Mouse (Mus musculus) stomach, embryonic 15.5 days (tissue): ENCODE data around the gene Fam207a. TPM values are rescaled to one million over a fixed set of nuclear protein-coding genes. Genes with fewer than 3 reads are reported as not detected.
A peak's percentile ranks its signal among the peaks of the same experiment; 100 is the strongest.

ENCODE experiments used
- ATAC-seq: fragments of 200-750 bp; cut with Nextera tagmentation; 2 replicates; pipeline ENCODE4 v1.8.0; 2017; ENCODE audit warnings: low read depth, moderate number of reproducible peaks, moderate TSS enrichment; ENCODE audit not compliant: insufficient read depth, low FRiP score
- H3K27ac ChIP-seq: fragments of 300-500 bp; sonication (generic); 2 replicates; pipeline ENCODE4 v1.5.1; 2015; ENCODE audit warnings: mild to moderate bottlenecking, inconsistent platforms
- H3K27me3 ChIP-seq: fragments of 300-500 bp; sonication (generic); replicated peaks from 2 replicates; pipeline ENCODE4 v1.6.1; 2015; ENCODE audit warnings: inconsistent platforms
- H3K36me3 ChIP-seq: fragments of 300-500 bp; sonication (generic); 2 replicates; pipeline ENCODE4 v1.6.1; 2015; ENCODE audit warnings: inconsistent platforms
- H3K4me1 ChIP-seq: fragments of 300-500 bp; sonication (generic); 2 replicates; pipeline ENCODE4 v1.6.1; 2015; ENCODE audit warnings: inconsistent platforms
- H3K4me2 ChIP-seq: fragments of 300-500 bp; sonication (generic); 2 replicates; pipeline ENCODE4 v1.6.1; 2015; ENCODE audit warnings: mild to moderate bottlenecking, inconsistent platforms
- H3K4me3 ChIP-seq: fragments of 300-500 bp; sonication (generic); replicated peaks from 2 replicates; pipeline ENCODE4 v1.5.1; 2015; ENCODE audit warnings: inconsistent platforms
- H3K9ac ChIP-seq: fragments of 300-500 bp; sonication (generic); 2 replicates; pipeline ENCODE4 v1.6.1; 2015; ENCODE audit warnings: inconsistent platforms
- H3K9me3 ChIP-seq: fragments of 300-500 bp; sonication (generic); 2 replicates; pipeline ENCODE4 v1.6.1; 2016; ENCODE audit warnings: inconsistent platforms
- WGBS: fragments of 180-500 bp; shearing (Covaris S2); methylation state at CpG from one replicate; pipeline ENCODE4 v1.1.7; 2015; 5-methylcytosine and 5-hydroxymethylcytosine counted together
- polyA plus RNA-seq: library from polyadenylated mRNA; unstranded; fragments of >200 nt; fragmentation: Nextera tagmentation; extraction: Ambion mirVana; gene quantifications from 2 replicates; pipeline ENCODE4 v1.2.1, GENCODE M21; 2015

Gene Fam207a
- polyA plus RNA-seq, 1 experiment from 2014 or later = 36.1 TPM

GRCm38 (mm10) chr10:77544916-77545315 lies 29.3 kb upstream of the Fam207a start:
- no peak overlapping the region for H3K9ac ChIP-seq
- H3K4me3 ChIP-seq = no peak overlapping the region
- H3K27ac ChIP-seq = no peak overlapping the region
- 79% methylated on average over 5 of the region's 5 CpGs for WGBS
- no peaks in the 10 kb centered on the region for H3K4me1 ChIP-seq
- no peaks in the 10 kb centered on the region for H3K27me3 ChIP-seq
- no peaks in the 10 kb centered on the region for H3K36me3 ChIP-seq
- H3K9me3 ChIP-seq = no peaks in the 10 kb centered on the region
- ATAC-seq = no peak
- H3K4me2 ChIP-seq = no peak overlapping the region

DNA sequence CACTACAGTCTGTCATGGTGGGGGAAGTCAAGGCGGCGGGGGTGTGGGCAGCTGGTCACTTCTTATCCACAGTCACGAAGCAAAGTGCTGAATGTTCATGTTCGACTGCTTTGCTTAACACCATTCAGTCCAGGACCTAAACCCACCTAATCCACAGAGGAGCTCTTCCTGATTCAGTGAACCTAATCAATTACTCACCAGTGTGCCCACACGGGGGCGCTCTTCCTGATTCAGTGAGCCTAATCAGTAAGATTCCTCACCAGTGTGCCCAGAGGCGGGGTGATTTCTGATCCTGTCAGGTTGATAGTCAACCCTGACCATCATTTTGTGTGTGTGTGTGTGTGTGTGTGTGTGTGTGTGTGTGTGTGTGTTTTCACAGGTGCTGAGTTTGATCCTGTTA lies 27.6 kb upstream of the Fam207a start:
- Histone ChIP-seq H3K9me3 (no peaks in the 10 kb centered on the region), H3K36me3 (no peaks in the 10 kb centered on the region), H3K9ac (no peak overlapping the region), H3K4me3 (no peak overlapping the region), H3K4me1 (no peaks in the 10 kb centered on the region), H3K27ac (no peak overlapping the region), H3K27me3 (no peaks in the 10 kb centered on the region), H3K4me2 (no peak overlapping the region)
- WGBS = 42% methylated on average over 7 of the region's 7 CpGs
- ATAC-seq = no peak

GRCm38 (mm10) chr10:77541864-77542666 lies 26.5 kb upstream of the Fam207a start:
- Histone ChIP-seq H3K27ac (no peak overlapping the region), H3K9me3 (no peaks in the 10 kb centered on the region), H3K4me3 (no peak overlapping the region), H3K36me3 (no peaks in the 10 kb centered on the region), H3K27me3 (no peaks in the 10 kb centered on the region), H3K9ac (no peak overlapping the region), H3K4me1 (no peaks in the 10 kb centered on the region), H3K4me2 (no peak overlapping the region)
- ATAC-seq = no peak
- WGBS = 73% methylated on average over 10 of the region's 10 CpGs

- no peak overlapping the region for H3K4me2 ChIP-seq
- no peak overlapping the region for H3K27ac ChIP-seq
- 73% methylated on average over 4 of the region's 4 CpGs for WGBS
- H3K27me3 ChIP-seq = no peaks in the 10 kb centered on the region
- no peak for ATAC-seq
- no peaks in the 10 kb centered on the region for H3K36me3 ChIP-seq
- H3K4me1 ChIP-seq = no peaks in the 10 kb centered on the region
- no peaks in the 10 kb centered on the region for H3K9me3 ChIP-seq
- H3K9ac ChIP-seq = no peak overlapping the region
- no peak overlapping the region for H3K4me3 ChIP-seq
Measured at GRCm38 (mm10) chr10:77540576-77541102, 25.1 kb upstream of the Fam207a start.

DNA sequence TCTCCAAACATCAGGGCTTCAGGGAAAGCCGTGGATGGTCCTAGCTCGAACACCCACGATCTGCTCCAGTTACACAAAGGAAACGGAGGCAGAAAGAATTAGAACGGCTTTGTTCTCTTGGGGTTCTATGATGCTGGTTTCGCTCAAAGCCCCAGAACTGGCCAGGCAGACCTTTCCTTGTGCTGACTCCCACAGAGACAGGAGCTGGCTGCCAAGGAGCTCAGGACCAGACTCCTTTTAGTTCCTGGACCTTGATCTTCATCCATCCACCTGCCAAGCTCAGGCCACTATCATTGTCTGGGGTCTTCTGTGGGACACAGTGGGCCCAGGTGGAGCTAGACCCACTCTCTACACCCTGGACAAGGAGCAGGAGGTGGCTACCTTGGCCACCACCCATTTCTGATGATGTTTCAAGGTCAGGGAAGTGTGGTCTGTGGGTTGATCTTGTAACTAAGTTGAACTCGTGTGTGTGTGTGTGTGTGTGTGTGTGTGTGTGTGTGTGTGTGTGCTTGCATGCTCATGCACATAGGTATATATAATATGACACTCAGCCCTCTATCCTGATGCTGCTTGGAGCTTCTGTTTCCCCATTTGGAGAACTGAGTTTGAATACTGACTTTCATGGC lies 23.8 kb upstream of the Fam207a start:
- Histone ChIP-seq H3K4me1 (no peaks in the 10 kb centered on the region), H3K9ac (no peak overlapping the region), H3K27me3 (no peaks in the 10 kb centered on the region), H3K9me3 (no peaks in the 10 kb centered on the region), H3K36me3 (no peaks in the 10 kb centered on the region), H3K27ac (no peak overlapping the region), H3K4me3 (no peak overlapping the region), H3K4me2 (no peak overlapping the region)
- no peak for ATAC-seq
- 74% methylated on average over 7 of the region's 7 CpGs for WGBS

DNA sequence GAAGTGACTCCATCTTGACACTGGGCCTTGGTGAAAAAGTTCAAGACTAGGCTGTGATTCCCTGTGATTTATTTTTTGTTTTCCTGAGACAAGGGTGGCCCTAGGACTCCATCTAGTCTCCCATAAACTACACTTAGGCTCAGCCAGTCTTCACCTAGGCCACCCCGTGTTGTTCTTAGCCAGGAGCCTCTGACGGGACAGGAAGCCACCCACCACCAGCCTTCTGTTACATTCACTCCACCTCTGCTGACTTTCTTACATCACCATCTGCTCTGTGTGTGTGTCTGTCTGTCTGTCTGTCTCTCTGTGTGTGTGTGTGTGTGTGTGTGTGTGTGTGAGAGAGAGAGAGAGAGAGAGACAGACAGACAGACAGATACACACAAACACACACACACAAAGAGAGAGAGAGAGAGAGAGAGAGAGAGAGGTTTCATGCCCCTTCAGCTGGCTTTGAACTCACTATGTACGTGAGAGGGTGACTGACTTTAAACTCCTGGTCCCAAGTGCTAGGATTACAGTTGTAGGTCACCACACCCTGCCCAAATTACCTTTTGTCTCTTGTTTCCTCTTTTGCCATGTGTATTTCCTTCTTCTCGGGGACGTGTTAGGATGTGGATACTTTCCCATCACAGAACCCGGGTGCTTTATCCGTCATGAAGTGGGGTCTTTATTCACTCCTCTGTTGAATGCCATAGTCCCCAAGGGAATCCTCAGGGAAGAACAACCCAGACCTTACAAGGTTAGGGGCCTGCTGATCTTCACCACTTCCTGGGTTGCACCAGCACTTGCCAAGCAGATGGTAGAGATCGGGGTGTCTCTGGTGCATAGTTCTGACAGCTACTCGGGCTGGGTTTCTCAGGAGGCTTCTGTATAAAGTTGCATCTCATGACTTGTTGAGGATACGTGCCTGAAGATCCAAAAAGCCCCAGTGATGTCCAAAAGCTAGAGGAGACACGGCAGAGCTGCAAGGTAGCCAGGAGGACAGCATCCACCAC lies 21.9 kb upstream of the Fam207a start:
- Histone ChIP-seq H3K9ac (no peak overlapping the region), H3K9me3 (no peaks in the 10 kb centered on the region), H3K27ac (no peak overlapping the region), H3K4me2 (no peak overlapping the region), H3K4me1 (no peaks in the 10 kb centered on the region), H3K27me3 (no peaks in the 10 kb centered on the region), H3K4me3 (no peak overlapping the region), H3K36me3 (no peaks in the 10 kb centered on the region)
- no peak for ATAC-seq
- WGBS = 77% methylated on average over 11 of the region's 11 CpGs

- Histone ChIP-seq H3K4me3 (no peak overlapping the region), H3K9ac (no peak overlapping the region), H3K27ac (no peak overlapping the region), H3K27me3 (no peaks in the 10 kb centered on the region), H3K36me3 (no peaks in the 10 kb centered on the region), H3K4me1 (no peaks in the 10 kb centered on the region), H3K4me2 (no peak overlapping the region), H3K9me3 (no peaks in the 10 kb centered on the region)
- ATAC-seq = no peak
- WGBS = 57% methylated on average over 8 of the region's 8 CpGs
Measured at GRCm38 (mm10) chr10:77536727-77537126, 21.1 kb upstream of the Fam207a start.

DNA sequence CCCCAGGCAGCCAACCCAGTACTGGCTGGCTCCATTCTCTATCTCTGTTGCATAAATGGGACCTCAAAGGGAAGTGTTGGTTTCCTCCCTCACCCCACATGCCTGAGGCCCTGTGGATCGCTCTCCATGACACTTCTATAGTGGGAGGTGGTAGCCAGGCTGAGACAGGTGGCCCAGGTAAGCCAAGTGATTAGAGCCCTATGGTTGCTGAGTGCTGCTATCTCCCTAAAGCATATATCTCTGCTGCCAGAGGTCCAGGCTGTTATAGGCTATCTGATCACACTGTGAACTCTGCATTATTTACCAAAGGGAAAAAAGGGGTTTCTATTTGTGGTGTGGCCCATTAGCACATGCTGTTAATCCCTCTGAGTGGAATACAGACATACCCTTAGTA lies 16.4 kb upstream of the Fam207a start:
- Histone ChIP-seq H3K4me3 (no peak overlapping the region), H3K9ac (no peak overlapping the region), H3K9me3 (no peaks in the 10 kb centered on the region), H3K36me3 (no peaks in the 10 kb centered on the region), H3K4me2 (no peak overlapping the region), H3K4me1 (no peaks in the 10 kb centered on the region), H3K27ac (no peak overlapping the region), H3K27me3 (no peaks in the 10 kb centered on the region)
- WGBS = 84% methylated on average over 1 of the region's 1 CpGs
- no peak for ATAC-seq

DNA sequence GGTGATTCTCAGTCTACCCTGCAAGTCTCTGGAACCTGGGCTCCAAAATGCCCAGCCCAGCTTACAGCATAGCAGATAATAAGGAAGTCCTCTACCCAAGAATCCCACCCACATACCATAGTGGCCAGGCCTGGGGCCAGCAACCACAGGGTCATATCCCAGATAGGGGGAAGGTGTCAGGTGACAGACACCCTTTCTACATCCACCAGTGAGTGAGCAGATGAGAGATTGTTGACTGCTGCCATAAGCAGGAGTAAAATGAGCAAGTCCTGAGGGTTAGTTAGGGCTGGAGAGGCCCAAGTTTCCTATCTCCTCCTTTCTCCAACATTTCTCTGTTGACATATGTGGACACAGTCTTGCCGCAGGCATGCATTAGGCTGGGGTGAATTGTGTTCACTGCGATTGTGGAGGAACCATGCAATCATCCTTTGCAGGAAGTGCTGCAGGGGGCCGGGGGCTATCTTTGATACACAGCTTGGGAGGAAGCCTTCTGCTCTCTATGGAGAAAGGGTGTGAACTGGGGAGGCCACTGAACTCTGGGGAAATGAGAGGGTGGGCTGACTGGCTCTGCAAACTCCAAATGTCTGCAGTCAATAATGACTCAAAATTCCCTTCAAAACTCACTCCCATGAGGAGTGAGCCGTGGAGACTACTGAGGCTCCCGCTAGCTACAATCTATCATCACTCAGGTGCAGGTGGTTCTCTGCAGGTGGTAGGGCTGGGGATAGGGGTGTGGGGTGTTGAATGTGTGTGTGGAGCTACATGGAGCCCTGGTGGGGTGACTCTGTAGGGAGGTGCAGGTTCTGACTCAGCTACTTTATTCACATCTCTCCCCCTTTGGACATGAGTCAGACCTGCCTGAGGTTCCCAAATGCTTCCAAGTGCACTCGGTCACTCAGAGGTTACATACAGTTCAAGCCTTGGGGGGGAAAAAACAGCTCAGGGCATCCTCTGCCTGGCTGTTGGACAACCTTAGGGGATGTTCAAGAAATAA lies 15.7 kb upstream of the Fam207a start:
- H3K27ac ChIP-seq = no peak overlapping the region
- H3K9me3 ChIP-seq = no peaks in the 10 kb centered on the region
- 57% methylated on average over 6 of the region's 6 CpGs for WGBS
- H3K4me1 ChIP-seq = no peaks in the 10 kb centered on the region
- H3K27me3 ChIP-seq = no peaks in the 10 kb centered on the region
- H3K36me3 ChIP-seq = no peaks in the 10 kb centered on the region
- H3K4me2 ChIP-seq = no peak overlapping the region
- peak; percentile 57; the same call in 1 of the 2 replicates for ATAC-seq
- 0 out of 2 replicates have a peak overlapping the region, but pooled peaks have one; percentile 0 for H3K4me3 ChIP-seq
- H3K9ac ChIP-seq = no peak overlapping the region

GRCm38 (mm10) chr10:77530140-77530539 lies 14.6 kb upstream of the Fam207a start, which contains the start of gene Itgb2:
Gene Itgb2, plus strand, starts transcription at chr10:77530252.
- 62% methylated on average over 9 of the region's 9 CpGs for WGBS
- H3K9me3 ChIP-seq = no peaks in the 10 kb centered on the region
- H3K4me1 ChIP-seq = no peaks in the 10 kb centered on the region
- H3K4me2 ChIP-seq = no peak within 1 kb of the TSS
- no peaks in the 10 kb centered on the region for H3K27me3 ChIP-seq
- no peaks in the 10 kb centered on the region for H3K36me3 ChIP-seq
- H3K9ac ChIP-seq = no peak within 1 kb of the TSS
- H3K4me3 ChIP-seq = peak within 1 kb of the TSS; percentile 0; the same call in 1 of the 2 replicates
- H3K27ac ChIP-seq = 0 out of 2 replicates have a peak within 1 kb of the TSS, but pooled peaks have one; percentile 21
- no peak for ATAC-seq
